Mouse (Mus musculus) mature B cell (primary cell): ENCODE data around the gene Dip2b.

Source experiments
- in situ Hi-C: fragments of 300-500 bp; cut with MboI; formaldehyde crosslinking; loops from 2 replicates; pipeline ENCODE4 v1.14.3; 2019

Gene Dip2b

GRCm38 (mm10) chr15:100263246-100263905 lies 224.9 kb downstream of the Dip2b start:
- in situ Hi-C loops = no loop called here

DNA sequence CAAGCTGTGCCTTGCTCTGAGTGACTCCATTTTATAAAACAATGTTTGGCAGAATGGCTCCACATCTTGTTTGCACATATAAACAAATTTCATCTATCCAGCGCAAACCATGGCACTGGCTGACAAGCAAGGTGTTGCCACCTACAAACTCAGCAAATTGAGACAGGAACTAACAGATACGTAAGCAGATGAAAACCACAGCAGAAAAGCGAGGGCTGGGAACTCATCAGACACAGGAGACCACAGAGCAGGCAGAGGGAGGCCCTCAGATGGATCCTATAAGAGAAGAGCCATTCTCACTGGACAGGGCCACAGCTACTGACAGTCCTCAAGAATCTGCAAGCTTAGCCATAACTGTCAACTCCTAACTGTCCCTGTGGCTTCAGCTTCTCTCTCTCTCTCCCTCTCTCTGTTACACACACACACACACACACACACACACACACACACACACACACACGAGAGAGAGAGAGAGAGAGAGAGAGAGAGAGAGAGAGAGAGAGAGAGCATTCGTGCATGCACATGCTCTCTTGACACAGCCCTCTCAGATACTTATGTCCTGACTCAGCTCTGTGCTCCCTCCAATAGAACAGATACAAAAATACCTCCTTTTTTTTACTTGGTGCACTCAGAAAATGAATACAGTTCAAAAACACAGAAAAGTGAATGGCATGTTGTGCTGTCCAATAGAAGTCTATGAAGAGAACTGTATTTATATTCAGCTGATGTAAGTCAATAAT lies 227.3 kb downstream of the Dip2b start:
- in situ Hi-C loops = no loop called here

DNA sequence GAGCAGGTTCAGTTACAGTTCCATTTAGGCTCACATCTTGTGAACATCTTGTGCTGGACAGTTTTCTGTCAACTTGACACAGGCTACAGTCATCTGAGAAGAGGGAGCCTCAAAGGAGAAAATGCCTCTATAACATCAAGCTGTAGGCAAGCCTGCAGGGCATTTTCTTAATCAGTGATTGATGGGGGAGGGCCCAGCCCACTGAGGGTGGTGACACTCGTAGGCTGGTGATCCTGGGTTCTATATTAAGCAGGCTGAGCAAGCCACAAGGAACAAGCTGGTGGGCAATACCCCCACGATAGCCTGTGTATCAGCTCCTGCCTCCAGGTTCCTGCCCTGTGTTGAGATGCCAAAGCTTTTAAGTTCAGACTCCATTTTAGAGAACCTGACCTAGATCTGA lies 230.5 kb downstream of the Dip2b start:
- in situ Hi-C loops = no loop called here
